Mouse (Mus musculus): ENCODE data around the gene Rbms1. TPM values are rescaled to one million over a fixed set of nuclear protein-coding genes. Genes with fewer than 3 reads are reported as not detected.
"Not testable (repeated sequence)": the region's sequence is repeated elsewhere in the genome, so short reads cannot be mapped to it uniquely, and the experiment has no call there.

Gene Rbms1
- polyA plus RNA-seq, 1 experiment from 2014 or later, result 44.9 TPM

GRCm38 (mm10) chr2:60838856-60839255 lies 124.1 kb downstream of the Rbms1 start:
- Histone ChIP-seq H3K9ac (ENCODE audit: low read depth, low read length) (no peak overlapping the region), H3K4me3 (ENCODE audit: low read depth, low read length) (no peak overlapping the region), H3K36me3 (ENCODE audit: control insufficient read depth, insufficient read depth) (no peaks in the 10 kb centered on the region; the same call in 1 of the 2 replicates), H3K27me3 (ENCODE audit: control insufficient read depth, insufficient read depth, low read depth, low read length) (no peaks in the 10 kb centered on the region), H3K27ac (ENCODE audit: low read length) (peak overlapping the region; percentile 34; the same call in 1 of the 2 replicates), H3K4me2 (ENCODE audit: low read depth, low read length) (no peak overlapping the region), H3K9me3 (replicated peaks; ENCODE audit: control insufficient read depth, low read length) (no peaks in the 10 kb centered on the region), H3K4me1 (ENCODE audit: control insufficient read depth, low read depth, low read length) (peaks cover 9% of the 10 kb centered on the region)
- ATAC-seq (ENCODE audit: low read depth), result peak; percentile 39
- 54% methylated on average over 5 of the region's 5 CpGs for WGBS (ENCODE audit: insufficient replicate concordance)

GRCm38 (mm10) chr2:60837616-60838015 lies 125.4 kb downstream of the Rbms1 start:
- Histone ChIP-seq H3K27me3 (ENCODE audit: control insufficient read depth, insufficient read depth, low read depth, low read length) (no peaks in the 10 kb centered on the region), H3K27ac (ENCODE audit: low read length) (peak overlapping the region; percentile 12; the same call in 1 of the 2 replicates)
- 45% methylated on average over 5 of the region's 5 CpGs for whole genome bisulfite sequencing (ENCODE audit: insufficient replicate concordance)

GRCm38 (mm10) chr2:60836237-60836636 lies 126.8 kb downstream of the Rbms1 start:
- Histone ChIP-seq H3K36me3 (ENCODE audit: control insufficient read depth, insufficient read depth) (no peaks in the 10 kb centered on the region), H3K4me2 (ENCODE audit: low read depth, low read length) (no peak overlapping the region), H3K4me1 (ENCODE audit: control insufficient read depth, low read depth, low read length) (peaks cover 6% of the 10 kb centered on the region), H3K9me3 (replicated peaks; ENCODE audit: control insufficient read depth, low read length) (no peaks in the 10 kb centered on the region), H3K27me3 (ENCODE audit: control insufficient read depth, insufficient read depth, low read depth, low read length) (no peaks in the 10 kb centered on the region), H3K27ac (ENCODE audit: low read length) (no peak overlapping the region), H3K9ac (ENCODE audit: low read depth, low read length) (no peak overlapping the region), H3K4me3 (ENCODE audit: low read depth, low read length) (no peak overlapping the region)
- no peak for ATAC-seq (ENCODE audit: low read depth)
- 83% methylated on average over 7 of the region's 7 CpGs for WGBS (ENCODE audit: insufficient replicate concordance)

More at GRCm38 (mm10) chr2:60837616-60838015, 125.4 kb downstream of the Rbms1 start:
- no peak overlapping the region for H3K4me2 ChIP-seq (ENCODE audit: low read depth, low read length)
- no peak overlapping the region for H3K4me3 ChIP-seq (ENCODE audit: low read depth, low read length)
- H3K9ac ChIP-seq (ENCODE audit: low read depth, low read length), result no peak overlapping the region
- peaks cover 6% of the 10 kb centered on the region for H3K4me1 ChIP-seq (ENCODE audit: control insufficient read depth, low read depth, low read length)
- no peaks in the 10 kb centered on the region; the same call in 1 of the 2 replicates for H3K36me3 ChIP-seq (ENCODE audit: control insufficient read depth, insufficient read depth)
- no peaks in the 10 kb centered on the region for H3K9me3 ChIP-seq (replicated peaks; ENCODE audit: control insufficient read depth, low read length)
- peak; percentile 54; the same call in 1 of the 2 replicates for ATAC-seq (ENCODE audit: low read depth)

- Histone ChIP-seq H3K4me3 (ENCODE audit: low read depth, low read length) (no peak overlapping the region), H3K9me3 (replicated peaks; ENCODE audit: control insufficient read depth, low read length) (no peaks in the 10 kb centered on the region), H3K27me3 (ENCODE audit: control insufficient read depth, insufficient read depth, low read depth, low read length) (no peaks in the 10 kb centered on the region), H3K36me3 (ENCODE audit: control insufficient read depth, insufficient read depth) (no peaks in the 10 kb centered on the region), H3K4me1 (ENCODE audit: control insufficient read depth, low read depth, low read length) (peaks cover 6% of the 10 kb centered on the region), H3K4me2 (ENCODE audit: low read depth, low read length) (no peak overlapping the region), H3K9ac (ENCODE audit: low read depth, low read length) (no peak overlapping the region), H3K27ac (ENCODE audit: low read length) (no peak overlapping the region)
- WGBS (ENCODE audit: insufficient replicate concordance), result 76% methylated on average over 7 of the region's 7 CpGs
- no peak for ATAC-seq (ENCODE audit: low read depth)
Observed at GRCm38 (mm10) chr2:60834293-60834692, 128.7 kb downstream of the Rbms1 start.

- H3K27ac ChIP-seq (ENCODE audit: low read length), result no peak overlapping the region
- WGBS (ENCODE audit: insufficient replicate concordance), result 68% methylated on average over 8 of the region's 8 CpGs
- no peak overlapping the region for H3K4me2 ChIP-seq (ENCODE audit: low read depth, low read length)
- ATAC-seq (ENCODE audit: low read depth), result no peak
- H3K27me3 ChIP-seq (ENCODE audit: control insufficient read depth, insufficient read depth, low read depth, low read length), result no peaks in the 10 kb centered on the region
- H3K9ac ChIP-seq (ENCODE audit: low read depth, low read length), result no peak overlapping the region
- no peaks in the 10 kb centered on the region for H3K9me3 ChIP-seq (replicated peaks; ENCODE audit: control insufficient read depth, low read length)
- no peaks in the 10 kb centered on the region for H3K36me3 ChIP-seq (ENCODE audit: control insufficient read depth, insufficient read depth)
- H3K4me3 ChIP-seq (ENCODE audit: low read depth, low read length), result no peak overlapping the region
- peaks cover 2% of the 10 kb centered on the region for H3K4me1 ChIP-seq (ENCODE audit: control insufficient read depth, low read depth, low read length)
Observed at GRCm38 (mm10) chr2:60832254-60832653, 130.7 kb downstream of the Rbms1 start.

GRCm38 (mm10) chr2:60830464-60830863 lies 132.5 kb downstream of the Rbms1 start:
- not testable (repeated sequence) for H3K9me3 ChIP-seq (replicated peaks; ENCODE audit: control insufficient read depth, low read length); ATAC-seq (ENCODE audit: low read depth); H3K9ac ChIP-seq (ENCODE audit: low read depth, low read length); H3K27ac ChIP-seq (ENCODE audit: low read length); H3K27me3 ChIP-seq (ENCODE audit: control insufficient read depth, insufficient read depth, low read depth, low read length); H3K4me2 ChIP-seq (ENCODE audit: low read depth, low read length); H3K4me1 ChIP-seq (ENCODE audit: control insufficient read depth, low read depth, low read length); H3K4me3 ChIP-seq (ENCODE audit: low read depth, low read length); H3K36me3 ChIP-seq (ENCODE audit: control insufficient read depth, insufficient read depth)
- WGBS (ENCODE audit: insufficient replicate concordance), result 48% methylated on average over 1 of the region's 1 CpGs

GRCm38 (mm10) chr2:60828908-60829462 lies 134.0 kb downstream of the Rbms1 start:
- no peak for ATAC-seq (ENCODE audit: low read depth)
- Histone ChIP-seq H3K27ac (ENCODE audit: low read length) (no peak overlapping the region), H3K27me3 (ENCODE audit: control insufficient read depth, insufficient read depth, low read depth, low read length) (no peaks in the 10 kb centered on the region), H3K9me3 (replicated peaks; ENCODE audit: control insufficient read depth, low read length) (no peaks in the 10 kb centered on the region), H3K9ac (ENCODE audit: low read depth, low read length) (no peak overlapping the region), H3K4me3 (ENCODE audit: low read depth, low read length) (no peak overlapping the region), H3K36me3 (ENCODE audit: control insufficient read depth, insufficient read depth) (no peaks in the 10 kb centered on the region), H3K4me1 (ENCODE audit: control insufficient read depth, low read depth, low read length) (no peaks in the 10 kb centered on the region), H3K4me2 (ENCODE audit: low read depth, low read length) (no peak overlapping the region)
- WGBS (ENCODE audit: insufficient replicate concordance), result 82% methylated on average over 10 of the region's 10 CpGs

GRCm38 (mm10) chr2:60827152-60827428 lies 135.9 kb downstream of the Rbms1 start:
- H3K4me3 ChIP-seq (ENCODE audit: low read depth, low read length), result no peak overlapping the region
- no peaks in the 10 kb centered on the region for H3K9me3 ChIP-seq (replicated peaks; ENCODE audit: control insufficient read depth, low read length)
- no peaks in the 10 kb centered on the region for H3K4me1 ChIP-seq (ENCODE audit: control insufficient read depth, low read depth, low read length)
- no peak overlapping the region for H3K9ac ChIP-seq (ENCODE audit: low read depth, low read length)
- no peaks in the 10 kb centered on the region for H3K27me3 ChIP-seq (ENCODE audit: control insufficient read depth, insufficient read depth, low read depth, low read length)
- no peaks in the 10 kb centered on the region for H3K36me3 ChIP-seq (ENCODE audit: control insufficient read depth, insufficient read depth)
- WGBS (ENCODE audit: insufficient replicate concordance), result 73% methylated on average over 5 of the region's 5 CpGs
- no peak overlapping the region for H3K4me2 ChIP-seq (ENCODE audit: low read depth, low read length)
- H3K27ac ChIP-seq (ENCODE audit: low read length), result no peak overlapping the region
- no peak for ATAC-seq (ENCODE audit: low read depth)

- Histone ChIP-seq H3K36me3 (ENCODE audit: control insufficient read depth, insufficient read depth) (no peaks in the 10 kb centered on the region), H3K27me3 (ENCODE audit: control insufficient read depth, insufficient read depth, low read depth, low read length) (no peaks in the 10 kb centered on the region), H3K9ac (ENCODE audit: low read depth, low read length) (no peak overlapping the region), H3K9me3 (replicated peaks; ENCODE audit: control insufficient read depth, low read length) (no peaks in the 10 kb centered on the region), H3K4me1 (ENCODE audit: control insufficient read depth, low read depth, low read length) (no peaks in the 10 kb centered on the region), H3K4me3 (ENCODE audit: low read depth, low read length) (no peak overlapping the region), H3K27ac (ENCODE audit: low read length) (no peak overlapping the region), H3K4me2 (ENCODE audit: low read depth, low read length) (no peak overlapping the region)
- 75% methylated on average over 11 of the region's 11 CpGs for WGBS (ENCODE audit: insufficient replicate concordance)
- no peak for ATAC-seq (ENCODE audit: low read depth)
Observed at GRCm38 (mm10) chr2:60826406-60827151, 136.4 kb downstream of the Rbms1 start.
